Mouse (Mus musculus): ENCODE measurements around the gene Casp14.
A peak's percentile ranks its signal among the peaks of the same experiment; 100 is the strongest.

Gene Casp14

DNA sequence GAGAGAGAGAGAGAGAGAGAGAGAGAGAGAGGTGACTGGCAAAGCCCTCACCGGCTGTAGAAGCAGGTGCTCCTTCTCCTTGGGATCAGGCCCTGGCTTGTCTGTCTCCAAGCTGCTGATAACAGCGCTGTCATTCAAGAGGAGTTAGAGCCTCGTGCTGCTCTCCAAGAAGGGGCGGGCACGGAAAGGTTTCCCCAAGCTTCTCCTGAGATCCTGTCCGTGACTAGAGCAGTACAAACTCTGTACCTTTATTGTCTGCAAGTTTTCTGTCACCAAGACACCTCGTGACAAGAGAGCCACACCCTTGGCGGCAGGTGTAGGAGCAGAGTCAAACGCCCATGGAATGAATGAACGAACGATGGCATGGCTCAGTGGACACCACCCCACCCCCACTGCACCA is at the start of gene Casp14:
TSS of gene Casp14 (minus strand) at position 239 of the 400 bp plus-strand sequence.
- no peak for DNase-seq (ENCODE audit: low read depth)

DNA sequence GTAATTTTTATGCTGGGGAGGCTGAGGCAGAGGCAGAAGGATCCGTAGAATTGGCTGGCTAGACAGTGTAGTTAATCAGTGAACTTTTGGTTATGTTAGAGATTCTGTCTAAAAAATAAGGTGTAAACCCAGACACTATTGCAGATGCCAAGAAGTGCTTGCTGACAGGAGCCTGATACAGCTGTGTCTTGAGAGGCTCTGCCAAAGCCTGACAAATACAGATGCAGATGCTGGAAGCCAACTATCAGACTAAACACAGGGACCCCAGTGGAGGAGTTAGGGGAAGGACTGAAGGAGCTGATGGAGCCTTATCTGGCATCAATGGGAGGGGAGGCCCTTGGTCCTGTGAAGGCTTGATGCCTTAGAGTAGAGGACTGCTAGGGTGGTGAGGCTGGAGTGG is 47.5 kb upstream of the Casp14 start:
- DNase-seq (ENCODE audit: low read depth): no peak

- DNase-seq (ENCODE audit: low read depth): peak; percentile 89
Observed at GRCm38 (mm10) chr10:78756021-78756420, 37.9 kb upstream of the Casp14 start.

- DNase-seq (ENCODE audit: low read depth): no peak
Observed at GRCm38 (mm10) chr10:78752452-78753191, 34.5 kb upstream of the Casp14 start, which contains the start of gene Ccdc105. Gene Ccdc105, minus strand, starts transcription at chr10:78753065.

- DNase-seq (ENCODE audit: low read depth): no peak
Observed at GRCm38 (mm10) chr10:78748946-78749345, 30.9 kb upstream of the Casp14 start.

DNA sequence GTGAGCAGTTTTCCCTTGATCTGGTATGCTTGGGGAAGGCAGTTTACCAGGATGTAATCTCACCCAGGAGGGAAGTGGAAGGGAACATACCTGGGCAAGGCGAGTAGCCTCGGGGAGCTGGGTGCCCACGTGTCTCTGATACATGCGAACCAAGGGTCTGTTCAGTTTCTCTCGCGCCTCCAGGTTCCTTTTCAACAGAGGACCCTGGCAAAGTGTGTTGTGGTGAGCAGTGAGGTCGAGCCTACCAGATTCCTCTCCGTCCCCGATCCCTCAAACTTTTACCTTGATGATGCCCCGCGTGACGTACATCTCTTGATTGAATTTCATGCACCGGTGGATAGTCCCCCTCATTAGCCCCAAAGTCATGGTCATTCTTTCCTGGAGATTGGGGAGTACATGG is 30.1 kb upstream of the Casp14 start:
- no peak for DNase-seq (ENCODE audit: low read depth)

DNA sequence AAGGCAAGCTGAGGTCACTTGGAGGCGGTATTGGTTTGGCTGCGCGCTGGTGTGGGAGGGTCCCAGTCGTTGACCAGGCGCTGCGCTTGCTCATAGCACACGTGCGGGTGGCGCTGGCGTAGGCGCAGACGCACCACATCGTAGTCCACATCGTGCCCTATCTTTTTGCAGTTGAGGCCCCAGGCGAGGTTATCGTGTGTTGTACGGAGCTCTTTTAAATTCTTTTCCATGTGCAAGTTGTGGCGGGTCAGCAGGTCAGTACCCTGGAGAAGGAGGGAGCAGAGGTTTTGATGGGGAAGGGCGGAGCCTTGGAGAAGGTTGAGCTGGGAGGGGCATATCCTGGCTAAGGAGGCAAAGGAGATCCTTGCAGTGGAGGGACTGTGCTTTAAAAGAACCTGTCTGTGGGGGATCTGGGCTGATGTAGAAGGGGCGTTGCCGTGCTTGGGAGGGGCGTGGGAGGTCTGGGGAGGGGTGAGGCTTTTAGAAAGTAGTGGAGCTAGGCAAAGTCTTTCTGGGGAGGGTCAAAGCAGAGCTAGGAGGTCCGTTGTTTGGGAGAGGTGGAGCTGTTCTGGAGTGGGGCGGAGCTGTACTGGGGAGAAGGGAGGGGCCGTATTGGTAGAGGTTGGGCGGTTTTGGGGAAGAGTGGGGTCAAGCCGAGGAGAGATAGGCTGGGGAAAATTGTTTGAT is 29.1 kb upstream of the Casp14 start:
- DNase-seq (ENCODE audit: low read depth): no peak

DNA sequence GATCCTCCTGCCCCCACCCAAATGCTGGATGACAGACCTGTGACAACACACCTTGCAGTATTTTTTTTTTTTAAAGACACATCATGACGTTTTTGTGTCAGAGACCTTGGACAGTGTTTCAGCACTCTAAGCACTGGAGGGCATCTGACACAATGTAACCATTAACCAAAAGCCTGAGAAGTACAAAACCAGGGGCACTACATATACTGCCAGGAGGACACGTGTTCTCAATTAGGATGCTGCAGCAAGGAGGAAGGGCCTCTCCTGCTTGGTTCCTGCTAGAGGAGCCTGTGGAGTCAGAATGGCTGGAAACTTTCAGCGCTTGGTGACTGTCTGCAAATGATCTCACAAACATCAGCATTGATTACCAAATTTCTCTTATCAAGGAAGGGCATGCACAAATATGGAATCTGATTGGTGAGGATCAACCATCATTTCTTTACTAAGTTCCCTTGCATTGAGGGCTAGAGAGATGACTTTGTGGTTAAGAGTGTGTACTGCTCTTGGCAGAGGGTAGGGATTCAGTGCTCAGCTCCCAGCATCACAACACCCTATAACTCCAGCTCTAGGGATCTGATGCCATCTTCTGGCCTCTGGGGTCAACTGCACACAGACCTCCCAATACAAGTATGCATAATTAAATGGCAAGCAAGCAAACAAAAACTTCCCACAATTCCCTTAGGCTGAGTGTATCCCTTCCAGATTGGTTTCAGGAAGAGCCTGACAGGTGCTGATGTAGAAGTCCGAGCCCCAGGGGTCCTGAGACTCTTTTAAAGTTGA is 27.5 kb upstream of the Casp14 start:
- DNase-seq (ENCODE audit: low read depth): peak; percentile 69

- DNase-seq (ENCODE audit: low read depth): peak; percentile 59
Observed at GRCm38 (mm10) chr10:78743721-78744120, 25.6 kb upstream of the Casp14 start.

- no peak for DNase-seq (ENCODE audit: low read depth)
Observed at GRCm38 (mm10) chr10:78739821-78740220, 21.7 kb upstream of the Casp14 start.

DNA sequence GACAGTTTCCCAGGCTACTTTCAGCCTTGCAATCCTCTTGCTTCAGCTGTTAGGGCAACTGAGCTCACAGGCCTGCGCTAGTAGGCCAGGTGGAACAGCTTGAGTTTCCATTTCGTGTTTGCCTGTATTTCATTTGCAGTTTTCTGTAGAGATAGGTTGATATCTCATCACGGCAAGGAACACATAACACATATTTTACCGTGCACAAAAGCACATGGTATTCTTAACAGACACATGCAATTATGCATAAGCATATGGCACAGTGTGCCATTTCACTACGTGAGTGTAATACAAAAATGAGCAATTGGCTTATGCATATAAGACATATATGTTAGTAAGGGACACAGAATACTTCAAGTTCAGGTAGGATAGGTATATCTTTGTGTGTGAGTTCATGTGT is 9.8 kb upstream of the Casp14 start:
- no peak for DNase-seq (ENCODE audit: low read depth)

- DNase-seq (ENCODE audit: low read depth): peak; percentile 85
Observed at GRCm38 (mm10) chr10:78727035-78727434, 8.9 kb upstream of the Casp14 start.

DNA sequence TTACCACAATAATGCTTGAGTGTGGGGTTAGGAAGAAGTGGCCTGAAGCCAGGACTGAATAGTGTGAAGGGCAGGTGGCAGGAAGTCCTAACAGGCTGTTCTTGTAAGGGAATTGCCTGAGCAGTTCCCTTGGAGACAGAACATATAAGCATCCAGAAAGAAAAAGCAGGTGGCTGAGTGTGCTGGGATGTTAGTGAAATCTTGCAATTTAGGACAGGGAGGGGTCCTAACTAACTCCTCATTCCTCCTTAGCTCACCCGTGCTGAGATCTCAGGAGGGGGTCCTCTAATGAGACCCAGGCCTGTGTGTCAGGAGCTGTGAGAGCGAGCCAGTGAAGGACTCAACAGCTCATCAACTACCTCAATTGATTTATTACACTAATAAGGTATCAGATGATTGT is 5.3 kb upstream of the Casp14 start:
- DNase-seq (ENCODE audit: low read depth): peak; percentile 20

GRCm38 (mm10) chr10:78722654-78723053 is 4.6 kb upstream of the Casp14 start:
- DNase-seq (ENCODE audit: low read depth): peak; percentile 62

DNA sequence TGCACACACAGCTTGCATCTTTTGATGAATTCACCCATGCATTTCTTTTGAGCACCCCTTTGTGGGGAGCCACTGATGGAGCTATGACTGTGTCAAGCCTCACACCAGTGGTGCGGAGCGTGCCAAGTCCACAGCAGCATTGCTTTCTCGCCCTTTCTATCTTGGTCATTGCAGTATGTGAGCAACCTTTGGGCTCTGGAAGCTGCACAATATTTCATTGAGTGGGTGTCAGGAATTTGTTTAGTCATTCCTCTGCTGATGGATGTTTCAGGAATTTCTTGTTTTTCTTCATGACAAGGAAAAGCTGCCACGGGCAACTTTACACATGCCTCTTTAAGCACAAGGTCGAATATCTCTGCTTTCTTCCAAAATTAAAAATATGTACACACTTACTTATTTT is 3.9 kb upstream of the Casp14 start:
- peak; percentile 74 for DNase-seq (ENCODE audit: low read depth)

DNA sequence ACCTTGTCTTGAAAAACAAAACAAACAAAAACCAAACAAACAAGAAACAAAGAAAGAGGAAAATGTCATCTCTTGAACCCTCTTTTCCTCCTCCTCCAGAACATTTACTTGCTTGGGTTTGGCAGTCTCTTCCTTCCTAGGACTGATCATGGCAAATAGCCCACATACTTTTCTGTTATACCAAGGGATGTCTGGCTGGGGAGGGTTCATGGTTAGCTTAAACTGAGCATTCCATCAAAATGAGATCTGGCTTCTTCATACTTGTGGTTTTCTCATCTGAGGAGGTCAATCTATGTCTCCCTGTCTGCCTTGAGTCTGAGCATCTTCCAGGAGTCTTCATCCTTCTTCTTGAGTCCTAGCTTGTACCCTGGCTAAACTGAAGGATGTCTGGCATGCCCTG is 1.9 kb downstream of the Casp14 start:
- peak; percentile 60 for DNase-seq (ENCODE audit: low read depth)

GRCm38 (mm10) chr10:78715156-78715555 is 2.9 kb downstream of the Casp14 start:
- no peak for DNase-seq (ENCODE audit: low read depth)

- peak; percentile 29 for DNase-seq (ENCODE audit: low read depth)
Observed at GRCm38 (mm10) chr10:78714129-78714528, 4.0 kb downstream of the Casp14 start.

DNA sequence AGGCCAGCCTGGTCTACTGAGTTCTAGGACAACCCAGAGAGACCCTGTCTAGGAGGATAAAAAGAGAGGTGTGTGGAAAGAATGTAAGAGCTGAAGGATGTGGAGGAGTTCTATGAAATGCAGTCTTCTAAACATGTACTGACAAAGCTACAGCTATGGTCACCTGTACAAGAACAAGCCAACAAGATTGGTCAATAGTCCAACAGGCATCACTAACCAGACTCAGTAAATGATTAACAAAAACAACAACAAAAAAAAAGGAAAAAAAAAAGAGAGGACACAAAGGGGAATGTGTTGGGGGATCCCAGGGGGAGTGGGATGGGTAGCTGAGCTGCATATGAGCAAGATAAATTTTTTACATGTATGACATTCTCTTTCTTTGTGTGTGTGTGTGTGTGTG is 7.4 kb downstream of the Casp14 start:
- DNase-seq (ENCODE audit: low read depth): no peak

DNA sequence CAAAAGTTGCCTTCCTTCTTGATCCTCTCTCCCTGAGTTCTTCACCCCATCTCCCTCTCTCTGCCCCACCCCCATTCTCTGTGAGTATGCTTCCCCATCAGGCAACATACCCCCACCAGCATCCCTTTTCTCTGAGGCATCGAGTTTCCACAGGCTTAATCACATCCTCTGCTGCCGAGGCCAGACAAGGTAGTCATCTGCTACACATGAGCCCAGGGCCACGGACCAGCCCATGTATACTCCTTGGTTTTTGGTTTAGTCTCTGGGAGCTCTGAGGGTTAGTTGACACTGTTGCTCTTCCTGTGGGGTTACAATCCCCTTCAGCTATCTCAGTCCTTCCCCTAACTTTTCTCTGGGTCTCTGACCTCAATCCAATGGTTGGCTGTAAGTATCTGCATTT is 17.2 kb downstream of the Casp14 start:
- DNase-seq (ENCODE audit: low read depth): peak; percentile 35

DNA sequence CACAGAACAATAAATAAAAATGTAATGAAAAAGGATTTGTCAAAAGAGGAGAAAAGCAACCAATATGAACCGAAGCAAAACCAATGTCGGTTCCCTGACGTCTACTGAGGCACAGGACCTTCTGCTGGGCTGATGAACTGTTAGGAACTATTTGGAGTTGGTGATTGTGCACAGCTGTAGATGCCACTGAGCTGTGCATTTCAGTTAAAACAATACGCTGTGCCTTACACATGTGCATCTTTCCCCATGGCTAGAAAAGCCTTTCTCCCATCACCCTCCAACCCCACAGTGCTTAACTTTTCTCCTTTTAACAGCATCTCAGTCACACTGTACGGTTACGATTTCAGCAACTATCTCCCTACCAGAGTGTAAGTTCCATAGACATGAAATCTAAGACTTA is 28.1 kb downstream of the Casp14 start:
- DNase-seq (ENCODE audit: low read depth): no peak

DNA sequence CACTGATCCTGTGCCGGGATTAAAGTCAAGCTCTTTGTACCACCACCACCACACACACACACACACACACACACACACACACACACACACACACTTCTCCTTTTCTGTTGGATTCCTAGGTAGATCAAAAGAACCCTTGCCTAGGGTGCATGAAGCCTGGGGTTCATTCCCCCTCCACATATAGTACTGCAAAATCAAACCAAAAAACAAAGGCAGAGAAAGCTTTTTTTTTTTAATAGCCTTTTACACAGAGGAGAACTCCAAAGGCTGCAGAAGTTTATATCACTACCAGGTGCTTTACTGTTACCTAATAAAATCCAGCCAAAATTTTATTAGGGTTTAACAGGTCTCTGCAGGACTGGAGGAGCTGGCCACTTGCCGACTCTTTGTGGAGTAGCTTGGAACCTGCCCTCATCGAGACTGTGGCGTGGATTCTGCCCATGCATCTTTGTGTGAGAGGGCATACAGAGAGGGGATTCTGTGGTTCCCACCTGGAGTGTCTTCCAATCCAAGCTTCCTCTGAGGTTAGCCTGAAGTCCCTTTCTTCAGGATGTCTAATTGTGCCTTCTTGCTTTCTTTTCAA is 31.0 kb downstream of the Casp14 start:
- DNase-seq (ENCODE audit: low read depth): no peak

Data from NIH3T3 (cell line).